In the genomic region with DNA sequence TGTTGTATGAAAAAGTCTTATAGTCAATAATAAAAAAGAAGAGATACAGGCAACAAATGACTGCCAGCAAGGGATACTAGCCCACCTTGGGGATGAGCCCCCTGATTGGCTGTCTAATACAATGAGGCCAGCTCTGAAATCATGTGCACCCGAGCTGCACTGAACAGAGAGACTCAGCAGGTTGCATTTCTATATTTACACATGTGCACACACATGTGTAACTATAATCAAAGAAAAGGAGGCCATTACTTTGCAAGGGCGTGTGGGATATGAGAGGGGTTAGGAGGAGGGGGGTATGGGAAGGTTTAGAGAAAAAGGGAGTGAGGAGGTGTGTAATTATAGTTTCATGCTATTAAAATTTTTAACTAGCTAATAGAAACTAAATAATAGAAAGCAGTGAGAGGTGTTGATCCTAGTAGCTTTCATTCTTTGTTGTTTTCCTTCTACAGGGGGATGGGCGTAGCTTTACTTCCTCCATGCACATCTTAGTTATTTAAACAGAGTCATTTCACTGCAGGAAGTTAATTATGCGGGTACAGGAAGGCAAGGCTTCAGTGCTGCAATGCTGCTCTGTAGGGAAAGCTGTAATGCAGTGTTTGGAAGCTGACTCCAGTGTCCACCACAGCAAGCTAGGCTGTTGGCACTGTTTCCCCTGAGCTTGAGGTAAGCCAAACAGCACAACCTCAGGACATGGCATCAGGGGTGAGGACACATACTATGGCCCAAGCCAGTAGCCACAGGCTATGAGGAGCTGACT, we compare ENCODE assay signal across 28 mouse cellular contexts. TPM values are rescaled to one million over a fixed set of nuclear protein-coding genes. Genes with fewer than 3 reads are reported as not detected.
DNase-seq lines count a peak whose midpoint lies in the region; ATAC-seq lines count a peak whose summit lies in the region.
"Had no signal": no experiment of that assay in that cellular context is flagged by ENCODE, and none has a peak within 500 bp of the region (broad histone marks: within the 10 kb centered on the region; RNA-seq: fewer than 3 reads in every experiment).

No protein-coding gene starts in this region.

- H3K9ac ChIP-seq in forebrain, embryonic 11.5 days (ENCODE audit: low read length) = no peak overlapping the region
- no peak overlapping the region for H3K9ac ChIP-seq in forebrain, embryonic 15.5 days (replicated peaks)
- no peak overlapping the region for H3K9ac ChIP-seq in hindbrain, embryonic 12.5 days
- H3K9ac ChIP-seq in hindbrain, embryonic 13.5 days = no peak overlapping the region
- H3K9ac ChIP-seq in midbrain, embryonic 14.5 days (replicated peaks; ENCODE audit: low read length) = no peak overlapping the region
- H3K9ac ChIP-seq in midbrain, embryonic 13.5 days (replicated peaks) = no peak overlapping the region
- H3K9ac ChIP-seq: embryonic facial prominence, embryonic 12.5 days; embryonic facial prominence, embryonic 15.5 days; heart, embryonic 12.5 days; heart, embryonic 15.5 days; hindbrain, embryonic 15.5 days; intestine, embryonic 15.5 days had no signal

- H3K27ac ChIP-seq in forebrain, embryonic 11.5 days (ENCODE audit: low read depth, low read length) = no peak overlapping the region
- no peak overlapping the region for H3K27ac ChIP-seq in forebrain, embryonic 15.5 days (replicated peaks)
- no peak overlapping the region for H3K27ac ChIP-seq in hindbrain, embryonic 12.5 days
- H3K27ac ChIP-seq in hindbrain, embryonic 13.5 days = no peak overlapping the region
- no peak overlapping the region for H3K27ac ChIP-seq in midbrain, embryonic 14.5 days (replicated peaks; ENCODE audit: low read depth, low read length)
- H3K27ac ChIP-seq in midbrain, embryonic 13.5 days = no peak overlapping the region
- H3K27ac ChIP-seq: embryonic facial prominence, embryonic 12.5 days; embryonic facial prominence, embryonic 15.5 days; heart, embryonic 15.5 days; hindbrain, embryonic 15.5 days; intestine, embryonic 15.5 days had no signal

- H3K4me1 ChIP-seq in forebrain, embryonic 11.5 days (replicated peaks; ENCODE audit: control insufficient read depth, insufficient read depth, low read length) = no peaks in the 10 kb centered on the region
- H3K4me1 ChIP-seq in forebrain, embryonic 15.5 days = no peaks in the 10 kb centered on the region
- no peaks in the 10 kb centered on the region for H3K4me1 ChIP-seq in hindbrain, embryonic 12.5 days
- H3K4me1 ChIP-seq in hindbrain, embryonic 13.5 days (replicated peaks) = no peaks in the 10 kb centered on the region; the same call in 1 of the 2 replicates
- no peaks in the 10 kb centered on the region for H3K4me1 ChIP-seq in midbrain, embryonic 14.5 days (ENCODE audit: control insufficient read depth, insufficient read depth, low read length)
- H3K4me1 ChIP-seq in midbrain, embryonic 13.5 days (replicated peaks) = no peaks in the 10 kb centered on the region
- H3K4me1 ChIP-seq: embryonic facial prominence, embryonic 12.5 days; embryonic facial prominence, embryonic 15.5 days; heart, embryonic 12.5 days; heart, embryonic 15.5 days; hindbrain, embryonic 15.5 days; intestine, embryonic 15.5 days had no signal

- no peak overlapping the region for H3K4me3 ChIP-seq in forebrain, embryonic 11.5 days (ENCODE audit: low read depth, low read length)
- H3K4me3 ChIP-seq in forebrain, embryonic 15.5 days = no peak overlapping the region
- H3K4me3 ChIP-seq in hindbrain, embryonic 12.5 days = no peak overlapping the region
- H3K4me3 ChIP-seq in hindbrain, embryonic 13.5 days = no peak overlapping the region
- H3K4me3 ChIP-seq in midbrain, embryonic 14.5 days (replicated peaks; ENCODE audit: low read depth, low read length) = no peak overlapping the region
- H3K4me3 ChIP-seq in midbrain, embryonic 13.5 days (replicated peaks) = no peak overlapping the region
- H3K4me3 ChIP-seq: embryonic facial prominence, embryonic 12.5 days; embryonic facial prominence, embryonic 15.5 days; heart, embryonic 12.5 days; heart, embryonic 15.5 days; hindbrain, embryonic 15.5 days; intestine, embryonic 15.5 days had no signal

- H3K4me2 ChIP-seq in forebrain, embryonic 11.5 days (ENCODE audit: low read depth, low read length, severe bottlenecking) = no peak overlapping the region
- H3K4me2 ChIP-seq in forebrain, embryonic 15.5 days (replicated peaks) = no peak overlapping the region
- H3K4me2 ChIP-seq in hindbrain, embryonic 12.5 days (replicated peaks) = no peak overlapping the region
- H3K4me2 ChIP-seq in hindbrain, embryonic 13.5 days = no peak overlapping the region
- H3K4me2 ChIP-seq in midbrain, embryonic 14.5 days (ENCODE audit: low read length) = no peak overlapping the region
- no peak overlapping the region for H3K4me2 ChIP-seq in midbrain, embryonic 13.5 days (replicated peaks)
- H3K4me2 ChIP-seq: embryonic facial prominence, embryonic 12.5 days; embryonic facial prominence, embryonic 15.5 days; heart, embryonic 12.5 days; heart, embryonic 15.5 days; hindbrain, embryonic 15.5 days; intestine, embryonic 15.5 days had no signal

- DNase-seq in forebrain, embryonic 11.5 days (ENCODE audit: low spot score) = no peak
- DNase-seq in midbrain, embryonic 14.5 days = no peak
- DNase-seq in right cerebral cortex, postnatal 4 days = no peak
- DNase-seq: adrenal gland, postnatal 10 days; adrenal gland, postnatal 36 days; cerebellum, adult 18-20 months; cerebellum, adult 9-10 months; cerebellum, postnatal 14 days; gastrocnemius, postnatal 25 days; heart, adult 18-20 months; heart, postnatal 10 days; heart, postnatal 36 days had no signal

- peak; percentile 48; the same call in 1 of the 2 replicates for ATAC-seq in forebrain, embryonic 11.5 days (replicated peaks; ENCODE audit: low FRiP score)
- no peak for ATAC-seq in forebrain, embryonic 15.5 days (replicated peaks)
- ATAC-seq in hindbrain, embryonic 12.5 days (ENCODE audit: low FRiP score) = peak; percentile 60
- ATAC-seq in hindbrain, embryonic 13.5 days (ENCODE audit: low FRiP score) = no peak
- 0 out of 2 replicates have a peak, but pooled peaks have one; percentile 29 for ATAC-seq in midbrain, embryonic 14.5 days (ENCODE audit: low FRiP score, low TSS enrichment)
- ATAC-seq in midbrain, embryonic 13.5 days = no peak
- ATAC-seq in common myeloid progenitor, adult 5-6 weeks (replicated peaks; ENCODE audit: low read depth, poor library complexity, severe bottlenecking) = 0 out of 2 replicates have a peak, but pooled peaks have one; percentile 29
- ATAC-seq: forebrain, embryonic 14.5 days; intestine, embryonic 15.5 days; Patski had no signal

- no peaks in the 10 kb centered on the region for H3K36me3 ChIP-seq in forebrain, embryonic 11.5 days (ENCODE audit: control insufficient read depth, insufficient read depth, low read length)
- no peaks in the 10 kb centered on the region for H3K36me3 ChIP-seq in forebrain, embryonic 15.5 days
- no peaks in the 10 kb centered on the region for H3K36me3 ChIP-seq in hindbrain, embryonic 12.5 days
- no peaks in the 10 kb centered on the region for H3K36me3 ChIP-seq in hindbrain, embryonic 13.5 days
- H3K36me3 ChIP-seq in midbrain, embryonic 14.5 days (ENCODE audit: control insufficient read depth, insufficient read depth, low read length) = no peaks in the 10 kb centered on the region
- H3K36me3 ChIP-seq in midbrain, embryonic 13.5 days = no peaks in the 10 kb centered on the region
- H3K36me3 ChIP-seq: embryonic facial prominence, embryonic 12.5 days; embryonic facial prominence, embryonic 15.5 days; heart, embryonic 12.5 days; heart, embryonic 15.5 days; hindbrain, embryonic 15.5 days; intestine, embryonic 15.5 days had no signal

- WGBS in forebrain, embryonic 11.5 days = 50% methylated on average over 4 of the region's 4 CpGs
- 41% methylated on average over 4 of the region's 4 CpGs for WGBS in forebrain, embryonic 15.5 days
- 37% methylated on average over 4 of the region's 4 CpGs for WGBS in hindbrain, embryonic 12.5 days
- WGBS in hindbrain, embryonic 13.5 days = 41% methylated on average over 4 of the region's 4 CpGs
- WGBS in midbrain, embryonic 14.5 days = 51% methylated on average over 4 of the region's 4 CpGs
- WGBS in midbrain, embryonic 13.5 days = 51% methylated on average over 4 of the region's 4 CpGs

- no peaks in the 10 kb centered on the region for H3K9me3 ChIP-seq in forebrain, embryonic 11.5 days (ENCODE audit: control insufficient read depth, low read length)
- no peaks in the 10 kb centered on the region for H3K9me3 ChIP-seq in forebrain, embryonic 15.5 days
- no peaks in the 10 kb centered on the region for H3K9me3 ChIP-seq in hindbrain, embryonic 12.5 days (replicated peaks)
- no peaks in the 10 kb centered on the region for H3K9me3 ChIP-seq in hindbrain, embryonic 13.5 days
- H3K9me3 ChIP-seq in midbrain, embryonic 14.5 days (ENCODE audit: control insufficient read depth, low read length) = no peaks in the 10 kb centered on the region
- no peaks in the 10 kb centered on the region for H3K9me3 ChIP-seq in midbrain, embryonic 13.5 days
- H3K9me3 ChIP-seq: embryonic facial prominence, embryonic 12.5 days; embryonic facial prominence, embryonic 15.5 days; heart, embryonic 12.5 days; heart, embryonic 15.5 days; hindbrain, embryonic 15.5 days; intestine, embryonic 15.5 days had no signal

- no peaks in the 10 kb centered on the region for H3K27me3 ChIP-seq in forebrain, embryonic 11.5 days (ENCODE audit: control insufficient read depth, insufficient read depth, low read length)
- no peaks in the 10 kb centered on the region for H3K27me3 ChIP-seq in forebrain, embryonic 15.5 days
- H3K27me3 ChIP-seq in hindbrain, embryonic 12.5 days = no peaks in the 10 kb centered on the region
- H3K27me3 ChIP-seq in hindbrain, embryonic 13.5 days = no peaks in the 10 kb centered on the region
- H3K27me3 ChIP-seq in midbrain, embryonic 14.5 days (ENCODE audit: control insufficient read depth, insufficient read depth, low read length) = no peaks in the 10 kb centered on the region
- no peaks in the 10 kb centered on the region for H3K27me3 ChIP-seq in midbrain, embryonic 13.5 days
- H3K27me3 ChIP-seq: embryonic facial prominence, embryonic 12.5 days; embryonic facial prominence, embryonic 15.5 days; heart, embryonic 12.5 days; heart, embryonic 15.5 days; hindbrain, embryonic 15.5 days; intestine, embryonic 15.5 days; Patski had no signal

RNA-seq across cellular contexts. Expression of a gene that starts 56.2 kb away (rescaled TPM):
- polyA plus RNA-seq in forebrain, embryonic 11.5 days (2014; fragmentation: Nextera tagmentation; extraction: Ambion mirVana) = 0.05 and 0.16 TPM in 2 replicates
- 1.0 and 1.3 TPM in 2 replicates for polyA plus RNA-seq in forebrain, embryonic 15.5 days (2015; fragmentation: Nextera tagmentation; extraction: Ambion mirVana)
- polyA plus RNA-seq in hindbrain, embryonic 12.5 days (2016; fragmentation: Nextera tagmentation; extraction: Ambion mirVana) = 0.75 and 1.4 TPM in 2 replicates
- polyA plus RNA-seq in hindbrain, embryonic 13.5 days (2015; fragmentation: Nextera tagmentation; extraction: Ambion mirVana) = 2.0 and 2.4 TPM in 2 replicates
- polyA plus RNA-seq in midbrain, embryonic 14.5 days (2014; fragmentation: Nextera tagmentation; extraction: Ambion mirVana) = 1.9 and 2.4 TPM in 2 replicates
- polyA plus RNA-seq in midbrain, embryonic 13.5 days (2015; fragmentation: Nextera tagmentation; extraction: Ambion mirVana) = 0.57 and 0.78 TPM in 2 replicates
- not detected in 2 replicates for total RNA-seq in common myeloid progenitor, adult 5-6 weeks (2017)
- total RNA-seq: adrenal gland, adult 18-20 months; adrenal gland, postnatal 10 days; adrenal gland, postnatal 36 days; ES-E14; gastrocnemius, adult 8-10 months; gastrocnemius, postnatal 25 days; heart, adult 18-20 months; heart, postnatal 10 days; heart, postnatal 36 days had no signal
- polyA plus RNA-seq: heart, embryonic 12.5 days; heart, embryonic 15.5 days; Patski had no signal

Comparison
In these comparisons a context has a peak if more than half of its experiments do, and no peak if none do; other contexts are left out.
1. ATAC-seq: peak in forebrain, embryonic 11.5 days (single experiment), hindbrain, embryonic 12.5 days (single experiment), midbrain, embryonic 14.5 days (single experiment) and common myeloid progenitor, adult 5-6 weeks (single experiment); none in forebrain, embryonic 15.5 days (single experiment), hindbrain, embryonic 13.5 days (single experiment) and midbrain, embryonic 13.5 days (single experiment).